Mouse (Mus musculus) regulatory T cell (primary cell): ENCODE data around the gene Gm10142.
"Not testable (repeated sequence)": the region's sequence is repeated elsewhere in the genome, so short reads cannot be mapped to it uniquely, and the experiment has no call there.

Experiments used
- in situ Hi-C: fragments of 300-600 bp; cut with MboI, MseI; formaldehyde crosslinking; loops from one replicate; pipeline ENCODE4 v1.15.1; 2025; ENCODE audit warnings: high pct_unique_total_duplicates

The Gm10142 gene

DNA sequence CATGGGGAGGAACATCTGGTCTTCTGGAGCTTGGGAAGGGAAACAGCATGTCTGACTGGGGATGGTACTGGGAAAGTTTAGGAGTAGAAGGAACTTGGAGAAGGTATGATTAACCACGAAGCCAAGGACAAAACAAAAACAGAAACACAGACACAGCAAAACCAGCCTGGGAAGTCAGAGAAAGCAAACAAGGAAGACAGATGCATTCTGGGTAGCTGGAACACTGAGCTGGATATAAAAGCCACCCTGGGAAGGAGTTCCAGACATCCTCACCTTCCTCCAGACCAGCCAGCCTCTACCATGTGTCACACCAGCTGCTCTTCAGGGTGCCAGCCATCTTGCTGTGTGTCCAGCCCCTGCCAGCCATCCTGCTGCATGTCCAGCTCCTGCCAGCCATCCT, at the start of gene Gm10142:
TSS of gene Gm10142 (plus strand) at position 301 of the 400 bp plus-strand sequence.
- in situ Hi-C loops = no loop called here

DNA sequence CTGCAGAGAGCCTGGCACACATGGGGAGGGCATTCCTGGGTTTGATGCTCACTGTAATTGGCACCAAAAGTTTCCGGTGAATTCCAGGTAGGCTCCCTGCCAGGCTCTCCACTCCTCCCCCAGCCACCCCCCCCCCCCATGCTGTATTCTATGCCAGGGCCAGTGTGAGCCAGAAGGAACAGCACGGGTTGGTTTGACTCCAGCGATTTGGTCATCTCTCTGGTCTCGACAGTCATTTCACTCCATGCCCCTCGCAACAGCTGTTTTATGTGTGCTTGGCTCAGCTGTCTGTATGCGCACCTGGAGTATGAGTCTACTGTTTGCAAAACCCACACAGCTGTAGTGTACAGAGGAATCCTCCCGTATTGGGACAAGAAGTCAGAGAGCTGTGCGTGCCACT, 49.3 kb upstream of the Gm10142 start:
- in situ Hi-C loops = no loop called here

- in situ Hi-C loops = no loop called here
Measured at GRCm38 (mm10) chr10:77667402-77667801, 48.2 kb upstream of the Gm10142 start.

GRCm38 (mm10) chr10:77670710-77671109, 44.9 kb upstream of the Gm10142 start:
- in situ Hi-C loops = loop anchor here (5.0 kb wide), 1 partner anchor 42 kb away; the partner anchor contains the start of gene Gm10024

DNA sequence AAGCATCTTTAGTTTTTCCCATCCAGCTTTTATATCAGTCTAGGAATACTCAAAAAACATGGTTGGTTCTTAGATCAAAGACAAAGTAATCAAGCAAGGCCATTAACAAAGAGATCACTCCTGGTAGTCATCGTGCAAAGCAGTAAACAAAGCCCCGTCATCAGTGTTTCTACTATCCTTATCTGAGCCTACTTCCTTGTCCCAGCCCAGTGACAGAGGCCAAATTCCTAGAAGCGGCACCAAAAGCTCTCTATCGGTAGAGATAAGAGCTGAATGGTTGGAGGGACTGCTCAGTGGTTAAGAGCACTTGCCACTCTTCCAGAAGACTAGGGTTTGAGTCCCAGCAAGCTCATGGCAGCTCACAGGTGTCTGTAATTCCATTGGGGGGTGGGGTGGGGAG, 44.1 kb upstream of the Gm10142 start:
- in situ Hi-C loops = loop anchor here (5.0 kb wide), 1 partner anchor 41 kb away; the partner anchor contains the start of gene Gm10024

GRCm38 (mm10) chr10:77673765-77674164, 41.8 kb upstream of the Gm10142 start:
- in situ Hi-C loops = loop anchor here (5.0 kb wide), 1 partner anchor 39 kb away; the partner anchor contains the start of gene Gm10024

- in situ Hi-C loops = no loop called here
Measured at GRCm38 (mm10) chr10:77677562-77677961, 38.0 kb upstream of the Gm10142 start.

DNA sequence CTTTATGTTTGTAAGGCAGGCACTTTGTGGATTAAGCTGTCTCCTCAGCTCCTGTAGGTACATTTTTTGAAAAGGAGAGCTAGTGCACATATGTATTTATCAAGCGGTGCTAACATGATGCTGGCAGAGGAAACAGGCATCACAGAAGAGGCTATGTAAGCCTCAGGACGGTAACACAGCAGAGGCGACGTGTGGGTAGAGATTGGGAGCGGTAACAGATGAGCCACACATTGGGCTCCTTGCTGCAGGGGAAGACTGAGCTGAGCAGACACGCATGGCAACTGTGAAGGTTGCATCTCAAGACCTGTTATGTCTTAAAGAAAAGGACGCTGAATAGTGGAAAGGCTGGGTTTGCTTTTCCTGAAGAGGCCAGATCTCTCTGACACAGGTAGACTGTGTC, 32.6 kb upstream of the Gm10142 start:
- in situ Hi-C loops = no loop called here

GRCm38 (mm10) chr10:77684181-77684580, 31.4 kb upstream of the Gm10142 start:
- in situ Hi-C loops = no loop called here

DNA sequence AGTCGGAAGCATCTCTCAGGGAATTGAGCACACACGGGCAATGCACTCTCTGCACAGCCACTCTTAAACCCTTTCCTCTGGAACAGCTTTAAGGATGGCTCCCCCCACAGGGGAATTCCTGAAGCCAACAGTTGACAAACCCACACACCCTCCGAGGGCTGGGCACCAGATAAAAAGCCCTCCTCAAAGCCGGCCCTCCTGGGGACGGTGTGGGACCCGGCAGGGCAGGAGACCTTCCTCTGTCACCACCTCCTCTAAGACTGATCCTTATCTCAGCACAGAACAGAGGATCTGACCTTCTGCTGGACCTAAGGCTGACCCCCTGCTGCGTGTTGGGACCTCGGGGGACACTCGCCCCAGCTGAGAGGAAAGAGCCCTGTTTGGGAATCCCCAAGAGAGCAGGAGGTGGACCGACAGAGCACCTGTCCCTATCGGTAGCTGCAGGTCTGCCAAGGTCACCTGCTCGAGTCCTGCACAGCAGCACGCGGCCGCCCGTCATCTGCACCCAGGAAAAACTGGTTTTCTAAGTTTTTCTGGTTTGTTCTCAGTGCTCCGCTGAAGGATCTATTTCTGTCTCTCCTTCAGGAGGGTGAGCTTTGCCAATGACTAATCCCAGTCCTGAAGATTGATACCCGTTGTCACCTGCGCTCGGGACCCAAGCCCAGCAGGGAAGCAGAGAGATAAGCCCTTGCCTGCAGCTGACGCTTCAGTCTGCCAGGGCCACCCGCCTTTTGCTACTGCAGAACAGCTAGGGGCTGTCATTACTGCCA, 29.5 kb upstream of the Gm10142 start, which contains the start of gene Tspear:
TSS of gene Tspear (plus strand) at position 675 of the 770 bp plus-strand sequence.
- in situ Hi-C loops = no loop called here

DNA sequence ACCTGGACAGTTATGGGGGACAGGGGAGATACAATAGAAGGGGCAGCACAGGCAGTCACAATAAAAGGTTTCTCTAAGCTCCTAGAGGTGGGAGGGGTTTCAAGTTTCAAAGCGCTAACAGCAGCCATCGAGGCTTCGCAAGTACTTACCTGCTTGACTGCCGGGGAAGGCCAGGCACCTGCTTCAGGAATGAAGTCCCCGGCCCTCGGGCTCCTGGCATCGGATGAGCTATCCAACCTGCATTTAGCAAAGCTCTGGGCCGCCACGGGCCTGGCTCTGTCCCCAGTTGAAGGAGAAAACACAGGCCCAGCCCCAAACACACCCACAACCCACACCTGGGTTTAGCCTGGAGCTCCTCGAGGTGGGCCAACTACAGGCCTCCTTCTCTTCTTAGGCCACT, 28.6 kb upstream of the Gm10142 start:
- in situ Hi-C loops = no loop called here

DNA sequence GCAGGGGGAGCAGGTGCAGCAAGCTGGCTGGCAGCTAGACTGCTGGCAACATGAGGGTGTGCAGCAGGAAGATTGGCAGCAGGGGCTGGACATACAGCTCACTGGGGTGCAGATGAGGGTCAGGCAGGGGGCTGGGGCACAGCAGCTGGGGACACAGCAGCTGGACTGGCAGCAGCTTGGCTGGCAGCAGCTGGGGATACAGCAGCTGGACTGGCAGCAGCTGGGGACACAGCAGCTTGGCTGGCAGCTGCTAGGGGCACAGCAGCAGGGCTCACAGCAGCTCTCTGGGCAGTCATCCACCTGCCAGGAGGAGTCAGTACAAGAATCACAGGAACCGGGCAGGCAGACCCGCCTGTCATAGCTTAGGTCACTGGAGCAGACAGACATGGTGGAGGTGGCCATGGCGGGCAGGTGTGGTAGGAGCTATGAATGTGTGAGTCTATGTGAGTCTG, 25.2 kb upstream of the Gm10142 start, which contains the start of gene Gm19402:
TSS of gene Gm19402 (minus strand) at position 402 of the 452 bp plus-strand sequence.
- in situ Hi-C loops = not testable (repeated sequence)

DNA sequence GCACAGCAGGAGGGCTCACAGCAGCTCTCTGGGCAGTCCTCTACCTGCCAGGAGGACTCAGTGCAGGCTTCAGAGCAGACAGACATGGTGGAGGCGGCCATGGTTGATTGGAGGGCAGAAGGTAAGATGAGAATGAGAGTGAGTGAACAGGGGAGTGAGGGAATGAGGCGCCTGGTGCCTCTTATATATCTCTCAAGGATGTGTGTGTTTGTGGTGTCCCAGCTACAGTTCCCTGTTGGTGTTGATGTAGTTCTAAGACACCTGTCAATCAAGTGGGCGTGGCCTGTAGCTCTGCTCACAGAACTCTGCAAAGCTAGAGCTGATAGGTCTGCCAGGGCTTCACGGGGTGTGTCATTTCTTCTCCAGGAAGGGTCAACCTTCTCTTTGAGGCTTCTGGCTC, 18.5 kb upstream of the Gm10142 start, which contains the start of gene Gm9508:
TSS of gene Gm9508 (minus strand) at position 101 of the 400 bp plus-strand sequence.
- in situ Hi-C loops = no loop called here

DNA sequence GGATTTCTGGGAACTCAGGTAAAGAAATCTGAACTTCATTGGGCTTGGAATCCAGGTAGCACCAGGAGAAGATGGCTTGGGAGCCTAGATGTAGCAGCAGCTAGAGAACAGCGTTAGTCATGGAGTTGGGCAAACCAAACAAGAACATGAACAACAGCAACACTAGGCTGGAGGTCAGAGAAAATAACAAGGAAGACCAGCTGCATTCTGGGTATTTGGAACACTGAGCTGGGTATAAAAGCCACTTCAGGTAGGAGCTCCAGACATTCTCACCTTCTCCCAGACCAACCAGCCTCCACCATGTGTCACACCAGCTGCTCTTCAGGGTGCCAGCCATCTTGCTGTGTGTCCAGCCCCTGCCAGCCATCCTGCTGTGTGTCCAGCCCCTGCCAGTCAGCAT, 9.3 kb upstream of the Gm10142 start, which contains the start of gene Gm10272:
TSS of gene Gm10272 (plus strand) at position 301 of the 400 bp plus-strand sequence.
- in situ Hi-C loops = no loop called here

DNA sequence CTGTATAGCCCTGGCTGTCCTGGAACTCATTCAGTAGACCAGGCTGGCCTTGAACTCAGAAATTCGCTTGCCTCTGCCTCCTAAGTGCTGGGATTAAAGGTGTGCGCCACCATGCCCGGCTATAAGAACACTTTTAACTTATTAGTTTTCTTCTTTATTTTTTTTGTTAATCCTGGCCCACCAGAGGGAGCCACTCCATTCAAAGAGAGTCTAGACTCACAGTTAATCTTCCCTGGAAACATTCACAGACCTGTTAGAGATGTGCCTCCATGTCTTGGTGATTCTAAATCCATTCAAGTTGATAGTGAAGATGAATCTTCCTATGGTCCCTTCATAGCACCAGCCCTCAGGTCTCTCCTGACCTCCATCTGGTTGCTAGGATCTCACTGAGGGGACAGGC, 5.8 kb upstream of the Gm10142 start:
- in situ Hi-C loops = loop anchor here (5.0 kb wide), 1 partner anchor 38 kb away; no protein-coding TSS in a partner anchor

GRCm38 (mm10) chr10:77711157-77711556, 4.5 kb upstream of the Gm10142 start, which contains the start of gene Gm10024:
Gm10024 (plus strand) TSS chr10:77711457.
- in situ Hi-C loops = loop anchor here (5.0 kb wide), 1 partner anchor 39 kb away; no protein-coding TSS in a partner anchor

DNA sequence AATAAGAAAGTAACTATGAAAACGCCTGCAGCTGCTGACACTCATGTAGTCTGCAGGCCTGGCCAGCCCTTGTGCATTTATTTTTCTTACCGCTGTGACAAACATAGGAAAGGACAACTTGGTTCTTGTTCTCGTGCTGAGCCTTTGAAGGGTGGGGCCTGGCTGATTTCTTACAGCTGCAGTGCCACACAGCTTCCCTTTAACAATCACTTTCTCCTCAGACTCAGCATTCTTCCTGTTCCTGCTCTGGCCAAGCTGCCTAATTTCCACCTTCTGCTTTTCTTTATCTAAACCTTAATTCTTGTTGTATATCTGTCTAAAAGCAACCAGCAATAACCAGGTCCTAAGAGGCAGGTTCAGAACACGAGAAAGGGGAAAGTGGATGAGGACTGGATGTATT, 1.9 kb upstream of the Gm10142 start:
- in situ Hi-C loops = loop anchor here (5.0 kb wide), 1 partner anchor 41 kb away; no protein-coding TSS in a partner anchor

- in situ Hi-C loops = not testable (repeated sequence)
Measured at GRCm38 (mm10) chr10:77720299-77720698, 4.7 kb downstream of the Gm10142 start, which contains the start of gene Krtap12-1. Krtap12-1 (plus strand) TSS chr10:77720599.

- in situ Hi-C loops = no loop called here
Measured at GRCm38 (mm10) chr10:77724855-77725254, 9.2 kb downstream of the Gm10142 start.

- in situ Hi-C loops = no loop called here
Measured at GRCm38 (mm10) chr10:77726186-77726585, 10.6 kb downstream of the Gm10142 start, which contains the start of gene Gm10100. Gm10100 (plus strand) TSS chr10:77726486.

GRCm38 (mm10) chr10:77728280-77728679, 12.7 kb downstream of the Gm10142 start:
- in situ Hi-C loops = no loop called here

GRCm38 (mm10) chr10:77729241-77729640, 13.6 kb downstream of the Gm10142 start:
- in situ Hi-C loops = no loop called here
